Mouse (Mus musculus): ENCODE data around the gene Aldh3a1.

GRCm38 (mm10) chr11:61202186-61202585 is 5.2 kb upstream of the Aldh3a1 start:
- TF ChIP-seq GATA1 (IDR thresholded peaks at IDR 0.05; ENCODE audit: borderline replicate concordance, low read length) (no peak), FLI1 (IDR thresholded peaks at IDR 0.05; ENCODE audit: low read length) (no peak)
